ENCODE assay signal across 7 mouse cellular contexts in genomic region chr17:46170538-46170937, GRCm38 (mm10). TPM values are rescaled to one million over a fixed set of nuclear protein-coding genes. Genes with fewer than 3 reads are reported as not detected.
DNase-seq lines count a peak whose midpoint lies in the region; ATAC-seq lines count a peak whose summit lies in the region.

No protein-coding gene starts in this region.

- no peak overlapping the region for H3K9ac ChIP-seq in midbrain, embryonic 14.5 days (replicated peaks; ENCODE audit: low read length)

- H3K4me3 ChIP-seq in midbrain, embryonic 14.5 days (replicated peaks; ENCODE audit: low read depth, low read length): no peak overlapping the region
- H3K4me3 ChIP-seq in midbrain, embryonic 10.5 days: no peak overlapping the region

- no peak overlapping the region for H3K27ac ChIP-seq in midbrain, embryonic 14.5 days (replicated peaks; ENCODE audit: low read depth, low read length)
- H3K27ac ChIP-seq in midbrain, embryonic 10.5 days (replicated peaks): no peak overlapping the region

- peak; percentile 72 for DNase-seq in midbrain, embryonic 14.5 days
- no peak for DNase-seq in midbrain, embryonic 10.5 days (ENCODE audit: low spot score)
- DNase-seq in ZHBTc4 (ENCODE audit: low read depth, low spot score): peak; percentile 59
- DNase-seq in induced T-regulatory cell, adult 2 months (ENCODE audit: low read depth): peak; percentile 75
- peak; percentile 72 for DNase-seq in retina, embryonic 14.5 days (ENCODE audit: low spot score)
- no peak for DNase-seq in ovary, postnatal 10 days (ENCODE audit: low spot score)
- DNase-seq in ovary, postnatal 14 days (ENCODE audit: low spot score): no peak

- WGBS in midbrain, embryonic 14.5 days: 73% methylated on average over 3 of the region's 3 CpGs
- WGBS in midbrain, embryonic 10.5 days: 83% methylated on average over 3 of the region's 3 CpGs

- no peaks in the 10 kb centered on the region for H3K4me1 ChIP-seq in midbrain, embryonic 14.5 days (ENCODE audit: control insufficient read depth, insufficient read depth, low read length)
- no peaks in the 10 kb centered on the region for H3K4me1 ChIP-seq in midbrain, embryonic 10.5 days

- H3K9me3 ChIP-seq in midbrain, embryonic 14.5 days (ENCODE audit: control insufficient read depth, low read length): no peaks in the 10 kb centered on the region
- no peaks in the 10 kb centered on the region for H3K9me3 ChIP-seq in midbrain, embryonic 10.5 days (replicated peaks)

- ATAC-seq in midbrain, embryonic 14.5 days (ENCODE audit: low FRiP score, low TSS enrichment): no peak

- H3K4me2 ChIP-seq in midbrain, embryonic 14.5 days (ENCODE audit: low read length): no peak overlapping the region

- peaks cover 75% of the 10 kb centered on the region for H3K36me3 ChIP-seq in midbrain, embryonic 14.5 days (ENCODE audit: control insufficient read depth, insufficient read depth, low read length)
- peaks cover 94% of the 10 kb centered on the region for H3K36me3 ChIP-seq in midbrain, embryonic 10.5 days

- no peaks in the 10 kb centered on the region for H3K27me3 ChIP-seq in midbrain, embryonic 14.5 days (ENCODE audit: control insufficient read depth, insufficient read depth, low read length)
- no peaks in the 10 kb centered on the region for H3K27me3 ChIP-seq in midbrain, embryonic 10.5 days (ENCODE audit: low read depth, poor library complexity, severe bottlenecking)

RNA-seq across cellular contexts. Expression of gene Gtpbp2, which starts 9.7 kb away (rescaled TPM):
- 27.2 and 35.4 TPM in 2 replicates for polyA plus RNA-seq in midbrain, embryonic 14.5 days (2014; fragmentation: Nextera tagmentation; extraction: Ambion mirVana)
- polyA plus RNA-seq in midbrain, embryonic 10.5 days (2016; fragmentation: Nextera tagmentation; extraction: Ambion mirVana): 28.2 and 31.0 TPM in 2 replicates

RNA-seq across cellular contexts. Expression of gene Mad2l1bp, which starts 17.2 kb away (rescaled TPM):
- 22.4 and 22.8 TPM in 2 replicates for polyA plus RNA-seq in midbrain, embryonic 14.5 days (2014; fragmentation: Nextera tagmentation; extraction: Ambion mirVana)
- 36.1 and 40.1 TPM in 2 replicates for polyA plus RNA-seq in midbrain, embryonic 10.5 days (2016; fragmentation: Nextera tagmentation; extraction: Ambion mirVana)

RNA-seq across cellular contexts. Expression of gene Rsph9, which starts 26.5 kb away (rescaled TPM):
- 38.8 and 58.1 TPM in 2 replicates for polyA plus RNA-seq in midbrain, embryonic 14.5 days (2014; fragmentation: Nextera tagmentation; extraction: Ambion mirVana)
- polyA plus RNA-seq in midbrain, embryonic 10.5 days (2016; fragmentation: Nextera tagmentation; extraction: Ambion mirVana): 11.7 and 14.2 TPM in 2 replicates

RNA-seq across cellular contexts. Expression of gene Polh, which starts 31.9 kb away (rescaled TPM):
- 5.9 and 6.3 TPM in 2 replicates for polyA plus RNA-seq in midbrain, embryonic 14.5 days (2014; fragmentation: Nextera tagmentation; extraction: Ambion mirVana)
- polyA plus RNA-seq in midbrain, embryonic 10.5 days (2016; fragmentation: Nextera tagmentation; extraction: Ambion mirVana): 12.6 and 13.6 TPM in 2 replicates

RNA-seq across cellular contexts. Expression of gene Xpo5, which starts 32.0 kb away (rescaled TPM):
- 42.3 and 54.3 TPM in 2 replicates for polyA plus RNA-seq in midbrain, embryonic 14.5 days (2014; fragmentation: Nextera tagmentation; extraction: Ambion mirVana)
- 67.1 and 70.7 TPM in 2 replicates for polyA plus RNA-seq in midbrain, embryonic 10.5 days (2016; fragmentation: Nextera tagmentation; extraction: Ambion mirVana)

Comparison
In these comparisons a context has a peak if more than half of its experiments do, and no peak if none do; other contexts are left out.
1. DNase-seq: peak in midbrain, embryonic 14.5 days (single experiment), ZHBTc4 (single experiment), induced T-regulatory cell, adult 2 months (single experiment) and retina, embryonic 14.5 days (single experiment); none in midbrain, embryonic 10.5 days (single experiment), ovary, postnatal 10 days (single experiment) and ovary, postnatal 14 days (single experiment).